Mouse (Mus musculus): ENCODE results near the gene Gpr68. TPM values are rescaled to one million over a fixed set of nuclear protein-coding genes. Genes with fewer than 3 reads are reported as not detected.

The Gpr68 gene
- polyA plus RNA-seq, 1 experiment from 2014 or later: 6.0 TPM

- WGBS: 76% methylated on average over 4 of the region's 4 CpGs
- H3K9ac ChIP-seq: no peak overlapping the region
- ATAC-seq (replicated peaks; ENCODE audit: insufficient number of reproducible peaks, insufficient read depth, low FRiP score, low read depth): no peak
- H3K9me3 ChIP-seq (replicated peaks): no peaks in the 10 kb centered on the region
- H3K27me3 ChIP-seq: peaks cover 21% of the 10 kb centered on the region
- H3K4me1 ChIP-seq (replicated peaks): peaks cover 11% of the 10 kb centered on the region
- no peaks in the 10 kb centered on the region for H3K36me3 ChIP-seq
- no peak overlapping the region for H3K4me3 ChIP-seq
- H3K27ac ChIP-seq: no peak overlapping the region
- no peak overlapping the region for H3K4me2 ChIP-seq
These were observed 35.1 kb upstream of the Gpr68 start for GRCm38 (mm10) chr12:100943146-100943545.

- H3K27me3 ChIP-seq: peaks cover 21% of the 10 kb centered on the region
These were observed 33.4 kb upstream of the Gpr68 start for GRCm38 (mm10) chr12:100941361-100941760.

GRCm38 (mm10) chr12:100937441-100938360 is 29.7 kb upstream of the Gpr68 start:
- Histone ChIP-seq H3K4me2 (no peak overlapping the region), H3K4me1 (replicated peaks) (peaks cover 18% of the 10 kb centered on the region), H3K9me3 (replicated peaks) (no peaks in the 10 kb centered on the region), H3K27me3 (peaks cover 3% of the 10 kb centered on the region), H3K27ac (peak overlapping the region; percentile 75), H3K36me3 (no peaks in the 10 kb centered on the region), H3K4me3 (no peak overlapping the region), H3K9ac (no peak overlapping the region)
- peak; percentile 58 for ATAC-seq (replicated peaks; ENCODE audit: insufficient number of reproducible peaks, insufficient read depth, low FRiP score, low read depth)
- 61% methylated on average over 21 of the region's 21 CpGs for WGBS

More at GRCm38 (mm10) chr12:100941361-100941760, 33.4 kb upstream of the Gpr68 start:
- no peak for ATAC-seq (replicated peaks; ENCODE audit: insufficient number of reproducible peaks, insufficient read depth, low FRiP score, low read depth)
- Histone ChIP-seq H3K36me3 (no peaks in the 10 kb centered on the region), H3K4me3 (no peak overlapping the region), H3K9ac (no peak overlapping the region), H3K4me2 (no peak overlapping the region), H3K9me3 (replicated peaks) (no peaks in the 10 kb centered on the region), H3K27ac (no peak overlapping the region), H3K4me1 (replicated peaks) (peaks cover 18% of the 10 kb centered on the region)
- WGBS: 72% methylated on average over 3 of the region's 3 CpGs

GRCm38 (mm10) chr12:100936737-100937136 is 28.7 kb upstream of the Gpr68 start:
- Histone ChIP-seq H3K4me2 (no peak overlapping the region), H3K4me1 (replicated peaks) (peaks cover 18% of the 10 kb centered on the region), H3K27me3 (peaks cover 3% of the 10 kb centered on the region), H3K9me3 (replicated peaks) (no peaks in the 10 kb centered on the region), H3K27ac (peak overlapping the region; percentile 75), H3K9ac (no peak overlapping the region), H3K4me3 (no peak overlapping the region), H3K36me3 (no peaks in the 10 kb centered on the region)
- no peak for ATAC-seq (replicated peaks; ENCODE audit: insufficient number of reproducible peaks, insufficient read depth, low FRiP score, low read depth)
- 82% methylated on average over 4 of the region's 4 CpGs for WGBS

GRCm38 (mm10) chr12:100936116-100936515 is 28.1 kb upstream of the Gpr68 start:
- peaks cover 3% of the 10 kb centered on the region for H3K27me3 ChIP-seq
- no peak overlapping the region for H3K27ac ChIP-seq
- no peak overlapping the region for H3K9ac ChIP-seq
- H3K4me3 ChIP-seq: no peak overlapping the region
- no peak overlapping the region for H3K4me2 ChIP-seq
- H3K9me3 ChIP-seq (replicated peaks): no peaks in the 10 kb centered on the region
- no peaks in the 10 kb centered on the region for H3K36me3 ChIP-seq
- peaks cover 18% of the 10 kb centered on the region for H3K4me1 ChIP-seq (replicated peaks)
- 7% methylated on average over 2 of the region's 2 CpGs for WGBS
- ATAC-seq (replicated peaks; ENCODE audit: insufficient number of reproducible peaks, insufficient read depth, low FRiP score, low read depth): no peak

GRCm38 (mm10) chr12:100934796-100935195 is 26.8 kb upstream of the Gpr68 start:
- H3K4me3 ChIP-seq: no peak overlapping the region
- no peak overlapping the region for H3K27ac ChIP-seq
- ATAC-seq (replicated peaks; ENCODE audit: insufficient number of reproducible peaks, insufficient read depth, low FRiP score, low read depth): no peak
- H3K4me2 ChIP-seq: no peak overlapping the region
- H3K36me3 ChIP-seq: no peaks in the 10 kb centered on the region
- WGBS: 58% methylated on average over 5 of the region's 5 CpGs
- H3K27me3 ChIP-seq: peaks cover 3% of the 10 kb centered on the region
- peaks cover 13% of the 10 kb centered on the region for H3K4me1 ChIP-seq (replicated peaks)
- no peak overlapping the region for H3K9ac ChIP-seq
- H3K9me3 ChIP-seq (replicated peaks): no peaks in the 10 kb centered on the region

GRCm38 (mm10) chr12:100931653-100932052 is 23.7 kb upstream of the Gpr68 start:
- Histone ChIP-seq H3K9ac (no peak overlapping the region), H3K36me3 (no peaks in the 10 kb centered on the region), H3K4me3 (no peak overlapping the region), H3K4me2 (no peak overlapping the region), H3K9me3 (replicated peaks) (no peaks in the 10 kb centered on the region), H3K27me3 (0 out of 2 replicates have a peak, but pooled peaks cover 3% of the 10 kb centered on the region), H3K27ac (no peak overlapping the region), H3K4me1 (replicated peaks) (no peaks in the 10 kb centered on the region)
- 90% methylated on average over 14 of the region's 14 CpGs for WGBS
- ATAC-seq (replicated peaks; ENCODE audit: insufficient number of reproducible peaks, insufficient read depth, low FRiP score, low read depth): no peak

- H3K27ac ChIP-seq: no peak overlapping the region
- H3K4me2 ChIP-seq: no peak overlapping the region
- H3K9me3 ChIP-seq (replicated peaks): no peaks in the 10 kb centered on the region
- no peaks in the 10 kb centered on the region for H3K27me3 ChIP-seq
- H3K9ac ChIP-seq: no peak overlapping the region
- no peaks in the 10 kb centered on the region for H3K4me1 ChIP-seq (replicated peaks)
- no peak for ATAC-seq (replicated peaks; ENCODE audit: insufficient number of reproducible peaks, insufficient read depth, low FRiP score, low read depth)
- 88% methylated on average over 9 of the region's 9 CpGs for WGBS
- no peaks in the 10 kb centered on the region for H3K36me3 ChIP-seq
- no peak overlapping the region for H3K4me3 ChIP-seq
These were observed 20.3 kb upstream of the Gpr68 start for GRCm38 (mm10) chr12:100928286-100928685.

GRCm38 (mm10) chr12:100925644-100926619 is 17.9 kb upstream of the Gpr68 start:
- Histone ChIP-seq H3K9me3 (replicated peaks) (no peaks in the 10 kb centered on the region), H3K4me3 (no peak overlapping the region), H3K36me3 (no peaks in the 10 kb centered on the region), H3K9ac (no peak overlapping the region), H3K27ac (no peak overlapping the region), H3K27me3 (no peaks in the 10 kb centered on the region), H3K4me1 (replicated peaks) (no peaks in the 10 kb centered on the region), H3K4me2 (no peak overlapping the region)
- no peak; the same call in 1 of the 2 replicates for ATAC-seq (replicated peaks; ENCODE audit: insufficient number of reproducible peaks, insufficient read depth, low FRiP score, low read depth)
- WGBS: 67% methylated on average over 14 of the region's 14 CpGs

GRCm38 (mm10) chr12:100924646-100925339 is 16.8 kb upstream of the Gpr68 start:
- WGBS: 79% methylated on average over 15 of the region's 15 CpGs
- no peak overlapping the region for H3K27ac ChIP-seq
- no peaks in the 10 kb centered on the region for H3K4me1 ChIP-seq (replicated peaks)
- H3K9me3 ChIP-seq (replicated peaks): no peaks in the 10 kb centered on the region
- no peak overlapping the region for H3K9ac ChIP-seq
- no peaks in the 10 kb centered on the region for H3K27me3 ChIP-seq
- H3K4me2 ChIP-seq: no peak overlapping the region
- ATAC-seq (replicated peaks; ENCODE audit: insufficient number of reproducible peaks, insufficient read depth, low FRiP score, low read depth): no peak
- no peaks in the 10 kb centered on the region for H3K36me3 ChIP-seq
- no peak overlapping the region for H3K4me3 ChIP-seq

- peaks cover 9% of the 10 kb centered on the region for H3K4me1 ChIP-seq (replicated peaks)
- WGBS: 73% methylated on average over 12 of the region's 12 CpGs
- H3K4me2 ChIP-seq: no peak overlapping the region
- no peak for ATAC-seq (replicated peaks; ENCODE audit: insufficient number of reproducible peaks, insufficient read depth, low FRiP score, low read depth)
- no peaks in the 10 kb centered on the region for H3K9me3 ChIP-seq (replicated peaks)
- H3K4me3 ChIP-seq: no peak overlapping the region
- H3K27me3 ChIP-seq: peaks cover 23% of the 10 kb centered on the region
- H3K36me3 ChIP-seq: no peaks in the 10 kb centered on the region
- H3K9ac ChIP-seq: no peak overlapping the region
- H3K27ac ChIP-seq: no peak overlapping the region
These were observed 2.7 kb upstream of the Gpr68 start for GRCm38 (mm10) chr12:100910731-100911130.
